Mouse (Mus musculus) urinary bladder, adult 18-20 months (tissue): Measurements from ENCODE around the gene Sulf2.
A peak's percentile ranks its signal among the peaks of the same experiment; 100 is the strongest.

Experiments used
- DNase-seq, 2 experiments: peaks; one replicate each; pipeline ENCODE4 v3.0.0; 2022; ENCODE audit warnings: low spot score in 2 of 2, mixed read lengths in 2 of 2

Gene Sulf2

DNA sequence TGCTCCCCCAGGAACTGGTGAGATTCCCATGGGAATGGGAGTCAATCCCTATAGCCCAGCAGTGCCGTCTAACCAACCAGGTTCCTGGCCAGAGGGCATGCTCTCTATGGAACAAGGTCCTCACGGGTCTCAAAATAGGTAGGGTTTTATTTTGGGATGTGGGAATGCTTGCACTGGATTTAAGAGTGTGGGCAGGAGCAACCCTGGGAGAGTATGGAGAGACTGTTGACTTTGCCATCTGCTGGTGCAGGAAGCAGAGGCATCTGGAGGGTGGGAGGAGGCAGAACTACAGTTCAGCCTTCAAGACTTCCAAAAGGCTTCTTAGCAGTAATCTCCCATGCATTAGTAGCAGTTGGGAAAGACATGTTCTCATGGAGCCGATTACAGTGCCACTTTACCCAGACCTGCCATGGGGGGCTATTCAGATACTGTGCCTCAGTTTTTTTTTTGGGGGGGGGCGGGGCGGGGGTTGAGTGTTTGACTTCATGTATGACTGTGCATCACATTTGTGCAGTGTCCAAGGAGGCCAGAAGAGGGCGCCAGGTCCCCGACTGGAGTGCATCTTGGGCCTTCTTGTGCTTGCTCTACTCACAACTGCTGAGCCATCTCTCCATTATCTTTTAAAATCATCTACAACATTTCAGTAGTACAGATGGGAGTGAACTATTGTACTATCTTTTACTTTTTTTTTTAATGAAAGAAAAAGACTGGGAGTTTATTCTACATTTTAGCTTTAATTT is 95.6 kb downstream of the Sulf2 start:
- DNase-seq: no peak

DNA sequence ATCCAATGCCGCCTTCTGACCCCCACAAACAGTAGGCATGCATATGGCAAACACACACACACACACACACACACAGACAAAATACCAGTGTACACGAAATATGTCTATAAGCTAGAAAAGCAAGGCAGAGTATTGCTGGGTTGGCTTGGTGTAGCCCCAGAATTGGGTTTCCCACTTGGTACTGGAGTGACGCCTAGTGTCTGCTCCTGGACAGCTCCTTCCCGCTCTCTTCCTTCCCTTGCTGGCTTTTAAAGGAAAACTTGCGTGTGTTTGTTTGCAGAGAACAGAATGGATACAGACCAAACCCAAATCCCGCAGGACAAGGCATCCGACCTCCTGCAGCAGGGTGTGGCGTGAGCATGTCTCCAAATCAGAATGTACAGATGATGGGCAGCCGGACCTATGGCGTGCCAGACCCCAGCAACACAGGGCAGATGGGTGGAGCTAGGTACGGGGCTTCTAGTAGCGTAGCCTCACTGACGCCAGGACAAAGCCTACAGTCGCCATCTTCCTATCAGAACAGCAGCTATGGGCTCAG is 101.4 kb downstream of the Sulf2 start:
- no peak for DNase-seq

DNA sequence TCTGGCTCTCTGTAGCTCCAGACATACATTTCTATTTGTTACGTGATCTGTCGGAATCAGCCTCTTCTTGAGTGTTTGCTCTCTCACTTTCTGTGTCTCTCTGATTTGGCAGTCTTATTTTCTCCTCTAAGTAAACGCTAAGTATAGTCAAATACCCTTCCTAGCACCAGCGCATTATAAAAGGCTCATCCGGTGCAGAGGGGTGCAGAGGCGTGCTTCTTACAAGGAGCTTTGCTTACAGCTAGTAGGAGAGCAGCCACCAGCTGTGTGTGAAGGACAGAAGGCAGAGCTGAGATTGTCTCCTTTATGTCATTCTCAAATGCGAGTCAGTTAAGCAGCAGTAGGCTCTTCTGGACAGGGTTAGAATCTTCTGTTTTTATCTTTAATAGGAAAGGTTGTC is 103.5 kb downstream of the Sulf2 start:
- DNase-seq: no peak

DNA sequence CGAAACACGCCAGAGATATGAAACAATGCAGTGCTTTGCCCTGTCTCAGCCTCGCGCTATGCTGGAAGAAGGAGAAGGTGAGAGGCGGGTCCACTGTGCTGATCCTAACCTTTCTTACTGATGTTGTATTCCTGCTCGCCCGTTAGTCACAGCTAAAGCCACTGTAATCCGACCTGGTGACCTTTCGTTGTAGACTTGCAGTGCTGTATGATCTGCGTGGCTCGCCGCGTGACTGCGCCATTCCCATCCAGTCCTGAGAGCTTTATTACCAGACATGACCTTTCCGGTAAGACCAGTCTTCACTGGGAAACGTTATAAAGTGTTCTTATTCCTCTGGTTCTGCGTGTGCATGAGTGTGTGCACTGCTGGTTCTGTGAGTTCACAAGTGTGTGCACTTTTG is 104.0 kb downstream of the Sulf2 start:
- DNase-seq: no peak

DNA sequence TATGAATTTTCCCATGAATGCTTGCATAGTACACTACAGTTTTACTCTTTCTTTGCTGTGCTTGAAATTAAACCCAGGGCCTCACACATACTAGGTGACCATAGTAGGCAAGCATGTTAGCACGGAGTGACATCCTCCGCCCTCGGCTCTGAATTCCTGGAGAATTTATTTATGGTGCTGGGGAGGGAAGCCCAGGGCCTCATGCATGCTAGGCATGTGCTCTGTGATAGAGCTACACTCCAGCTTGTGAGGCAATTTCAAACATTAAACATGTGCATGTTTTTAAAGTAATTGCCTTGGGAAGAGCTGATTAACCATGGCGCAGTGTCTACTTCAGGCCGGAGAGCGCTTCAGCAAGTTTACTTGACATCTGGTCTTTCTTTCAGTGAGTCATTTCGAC is 106.6 kb downstream of the Sulf2 start:
- no peak for DNase-seq

DNA sequence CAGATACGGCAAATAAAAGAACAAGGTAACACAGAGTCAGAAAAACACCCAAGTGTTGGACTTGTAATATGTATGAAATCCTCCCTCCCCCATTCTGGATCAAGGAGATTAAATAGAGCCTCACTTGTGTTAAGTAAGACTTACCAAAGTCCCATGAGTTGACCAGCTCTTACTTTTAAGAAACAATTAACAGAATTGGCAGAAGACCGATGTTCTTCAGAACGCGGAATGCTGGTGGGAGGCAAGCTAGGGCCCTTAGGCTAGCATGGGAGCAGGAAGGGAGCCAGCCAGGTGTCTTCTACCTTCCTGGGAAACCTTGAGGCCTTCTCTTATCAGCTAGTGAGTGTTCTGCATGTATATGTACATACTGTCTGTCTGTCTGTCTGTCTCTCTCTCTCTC is 107.5 kb downstream of the Sulf2 start:
- DNase-seq: no peak

DNA sequence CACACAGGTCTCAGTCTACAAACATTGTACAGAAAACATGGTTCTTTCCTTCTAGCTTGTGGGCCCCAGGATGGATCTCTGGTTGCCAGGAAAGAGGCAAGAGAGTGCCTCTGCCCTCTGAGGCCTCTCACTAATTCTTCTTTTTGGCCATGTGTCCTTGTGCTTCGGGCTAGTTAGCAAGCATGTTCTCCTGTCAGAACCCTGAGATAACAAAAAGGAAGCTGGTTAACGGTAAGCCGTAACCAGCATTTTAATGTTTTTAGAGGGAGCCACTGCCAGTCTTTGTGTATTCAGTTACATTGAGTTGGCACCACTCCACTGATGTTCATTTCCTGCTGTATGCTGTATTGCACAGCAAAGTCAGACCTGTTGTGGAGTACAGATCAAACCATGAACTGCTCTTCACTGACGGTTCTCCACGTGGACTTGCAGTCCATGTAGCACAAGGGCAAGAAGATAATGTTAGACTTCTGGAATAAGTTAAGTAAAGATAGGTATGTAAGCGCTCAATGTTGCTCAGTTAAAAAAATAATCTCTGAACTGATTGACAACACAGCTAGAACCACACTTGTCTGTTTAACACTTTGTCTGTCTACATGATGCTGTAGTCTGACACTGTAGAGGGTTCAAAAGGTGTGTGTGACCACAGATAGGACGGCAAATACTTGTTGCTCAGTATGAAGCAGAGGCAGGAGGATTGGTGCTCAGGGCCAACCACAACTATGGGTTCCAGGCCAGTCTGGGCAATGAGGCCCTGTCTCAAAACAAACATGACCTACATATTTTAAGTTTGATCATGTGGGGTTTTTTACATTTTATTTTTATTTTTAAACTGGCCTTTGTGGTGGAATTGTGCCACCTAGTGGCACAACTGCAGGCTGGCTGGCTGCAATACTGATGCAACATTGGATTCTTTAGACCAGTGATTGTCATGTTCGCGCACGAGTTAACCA is 109.6 kb downstream of the Sulf2 start:
- no peak for DNase-seq

DNA sequence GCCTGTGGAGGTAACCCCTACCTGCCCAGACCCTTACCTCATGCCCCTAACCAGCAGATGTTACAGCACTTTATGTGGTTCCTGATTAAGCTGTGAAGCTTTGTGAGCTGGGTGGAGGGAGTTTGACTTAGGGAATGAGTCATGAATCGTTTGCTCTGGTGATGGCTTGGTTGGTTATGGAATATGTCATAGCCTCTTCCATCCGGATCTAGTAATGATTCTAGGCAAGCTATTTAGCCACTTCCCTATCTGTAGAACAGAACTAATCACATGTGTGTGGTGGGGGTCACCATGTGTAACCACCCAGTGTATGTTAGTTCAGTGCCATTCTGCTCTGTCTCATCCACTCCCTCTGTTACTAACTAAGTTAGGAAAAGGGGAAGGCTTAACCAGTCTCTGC is 110.5 kb downstream of the Sulf2 start:
- no peak for DNase-seq

DNA sequence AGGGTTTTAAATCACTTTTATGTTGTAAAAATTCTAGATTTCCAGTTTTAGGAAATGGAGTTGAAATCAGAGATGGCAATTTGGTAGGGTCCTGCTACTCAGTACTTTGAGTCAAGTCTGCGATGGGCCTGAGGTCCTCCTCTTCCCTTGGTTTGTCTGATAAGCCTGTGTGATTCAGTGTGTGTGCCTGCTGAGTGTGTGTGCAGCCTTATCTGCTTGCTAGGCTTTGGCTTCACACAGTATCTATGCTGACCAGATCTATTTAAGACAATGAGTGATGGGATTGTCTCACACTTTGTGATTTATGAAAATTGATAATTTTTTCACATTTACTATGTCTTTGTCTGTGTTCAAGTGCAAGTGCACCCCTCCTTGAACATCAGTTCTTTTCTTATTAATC is 112.9 kb downstream of the Sulf2 start:
- DNase-seq: no peak

DNA sequence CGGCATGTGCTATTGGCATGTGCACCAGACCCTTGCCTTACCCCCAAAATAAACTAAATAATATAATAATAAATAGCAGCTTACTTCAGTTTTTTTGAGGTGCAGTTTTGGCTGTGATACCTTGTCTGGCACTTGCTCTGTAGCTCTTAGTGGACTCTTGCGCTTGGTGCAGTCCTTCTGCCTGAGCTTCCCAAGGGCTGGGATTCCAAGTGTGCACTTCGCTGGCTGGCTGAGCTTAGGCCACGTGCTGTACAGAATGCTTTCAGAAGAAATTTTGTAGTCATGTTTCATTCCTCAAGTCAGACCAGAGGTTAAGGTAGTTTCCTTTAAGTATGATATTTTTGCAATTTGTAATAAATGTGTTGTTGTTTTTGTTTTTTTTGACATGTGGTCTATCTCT is 115.8 kb downstream of the Sulf2 start:
- no peak for DNase-seq

DNA sequence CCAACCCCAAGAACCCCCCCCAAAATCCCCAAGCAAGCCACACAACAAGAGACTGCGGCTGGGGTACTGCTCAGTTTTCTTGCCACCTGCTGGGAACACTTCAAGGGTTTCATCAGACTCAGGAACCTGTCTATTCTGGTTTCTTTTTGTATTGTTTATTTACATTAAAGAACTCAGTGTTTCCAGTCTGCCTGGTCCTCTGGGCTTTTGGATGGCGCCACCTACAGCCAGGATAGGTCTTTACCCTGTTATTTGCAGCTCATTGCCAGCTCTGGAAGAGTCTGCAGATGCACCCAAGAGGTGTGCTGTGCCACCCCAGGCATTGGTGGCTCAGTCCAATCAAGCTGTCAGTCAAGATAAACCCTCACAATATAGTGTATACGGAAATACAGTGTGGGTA is 119.7 kb downstream of the Sulf2 start:
- peak; percentile 47 to 53 for DNase-seq

DNA sequence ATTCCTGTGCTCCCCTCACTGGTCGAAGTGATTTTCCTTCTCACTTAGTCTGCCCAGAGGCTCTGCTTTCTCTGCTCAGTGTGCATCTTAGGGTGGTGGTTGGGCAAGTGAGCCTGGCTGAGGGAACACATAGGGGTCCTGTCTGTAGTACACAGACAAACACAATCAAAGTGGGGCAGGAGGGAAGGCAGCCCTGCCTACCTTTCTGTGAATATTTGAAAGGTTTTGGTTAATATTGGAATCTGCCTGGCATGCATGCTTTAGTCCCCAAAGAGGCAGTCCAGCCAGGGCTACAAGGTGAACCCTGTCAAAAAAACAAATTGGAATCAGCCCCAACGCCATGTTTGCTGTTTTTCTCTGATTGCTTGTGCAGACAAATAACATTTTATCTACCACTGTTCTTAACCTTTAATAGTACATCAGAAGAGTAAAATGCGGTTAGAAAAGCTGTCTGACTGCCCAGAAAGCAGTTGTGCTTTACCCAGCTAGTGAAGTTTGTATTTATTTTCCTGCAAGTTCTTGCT is 120.4 kb downstream of the Sulf2 start:
- DNase-seq: no peak

DNA sequence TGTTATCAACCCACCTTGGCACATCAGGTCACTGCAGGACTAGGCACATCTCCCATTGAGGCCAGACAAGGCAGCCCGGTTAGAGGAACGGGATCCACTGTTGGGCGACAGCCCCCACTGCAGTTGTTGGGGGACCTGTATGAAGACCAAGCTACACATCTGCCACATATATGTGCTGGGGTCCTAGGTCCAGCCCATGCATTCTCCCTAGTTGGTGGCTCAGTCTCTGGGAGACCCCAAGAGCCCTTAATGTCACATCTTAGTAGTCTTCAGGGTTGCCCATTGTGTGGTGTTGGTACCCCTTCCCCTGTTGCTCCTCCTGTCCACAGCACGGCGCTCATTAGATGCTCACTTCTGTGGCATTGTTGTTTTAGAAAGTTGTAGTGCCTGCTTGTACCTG is 122.8 kb downstream of the Sulf2 start:
- DNase-seq: no peak

DNA sequence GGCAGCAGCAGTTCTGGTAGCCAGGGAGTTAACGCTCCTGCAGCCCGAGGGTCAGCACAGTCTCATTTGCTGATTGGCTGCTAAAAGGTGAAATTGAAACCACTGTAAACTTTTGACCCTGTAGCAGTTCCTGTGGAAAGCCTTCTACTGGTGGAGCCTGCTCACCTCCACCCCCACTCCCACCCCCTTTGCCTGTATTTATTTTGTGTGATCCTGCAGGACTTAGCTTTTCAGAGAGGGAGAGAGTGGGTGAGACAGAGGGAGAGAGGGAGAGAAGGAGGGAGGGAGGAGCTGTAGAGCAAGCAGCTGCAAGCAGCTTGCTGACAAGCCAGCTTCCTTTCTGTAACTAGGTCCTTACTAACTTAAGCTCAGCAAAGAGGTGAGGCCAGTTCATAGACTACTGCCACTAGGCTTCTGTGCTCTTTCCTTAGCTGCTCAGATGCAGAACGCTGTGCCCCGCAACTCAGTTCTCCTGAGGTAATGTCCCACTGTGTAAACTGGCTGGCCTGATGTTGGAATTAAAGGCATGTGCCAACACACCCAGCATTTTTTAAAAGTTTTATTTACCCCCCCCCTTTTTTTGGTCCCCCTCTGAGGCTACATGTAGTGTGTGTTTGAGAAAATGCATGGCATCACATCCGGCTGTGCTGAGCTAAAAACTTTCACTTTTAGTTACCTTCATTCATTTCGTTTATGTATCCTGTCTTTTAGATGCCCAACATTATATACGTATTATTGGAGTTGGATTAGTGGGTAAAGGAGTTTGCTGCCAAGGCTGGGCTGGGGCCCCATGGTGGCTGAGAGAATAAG is 124.1 kb downstream of the Sulf2 start:
- peak; percentile 39 to 43 for DNase-seq

DNA sequence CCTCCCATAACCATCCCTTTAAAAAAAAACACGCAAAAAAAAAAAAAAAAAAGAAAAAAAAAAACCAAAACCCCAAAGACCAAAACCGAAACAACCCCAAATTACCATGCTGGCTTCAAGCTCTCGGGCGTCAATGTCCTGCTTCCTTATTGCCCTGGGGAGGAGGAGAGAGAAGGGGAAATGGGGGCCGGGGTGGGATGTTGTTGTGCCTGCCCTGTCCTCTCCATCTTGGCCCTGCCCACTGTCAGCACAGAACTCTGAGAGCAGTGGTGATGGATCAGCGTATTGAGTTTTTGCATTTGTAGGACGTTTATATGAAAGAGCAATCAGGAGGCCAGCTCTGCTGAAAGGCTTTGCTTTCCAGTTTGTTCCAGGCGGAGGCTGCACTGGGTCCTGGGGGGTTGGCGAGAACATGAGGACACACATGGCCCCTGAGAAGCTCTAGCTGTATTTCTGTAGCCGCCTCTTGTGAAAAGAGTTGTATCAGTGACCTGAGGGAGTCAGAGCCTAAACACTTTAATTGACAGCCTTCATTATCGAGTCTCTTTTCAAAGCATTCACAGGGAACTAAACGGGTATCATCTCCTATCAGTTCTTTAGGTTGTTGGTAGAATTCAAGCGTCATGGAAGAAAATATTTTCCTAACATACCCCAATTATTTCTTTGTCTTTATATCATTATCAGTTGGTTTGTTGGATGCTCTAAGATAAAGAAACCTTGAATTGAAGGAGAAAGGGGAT is 125.0 kb downstream of the Sulf2 start:
- DNase-seq: no peak

DNA sequence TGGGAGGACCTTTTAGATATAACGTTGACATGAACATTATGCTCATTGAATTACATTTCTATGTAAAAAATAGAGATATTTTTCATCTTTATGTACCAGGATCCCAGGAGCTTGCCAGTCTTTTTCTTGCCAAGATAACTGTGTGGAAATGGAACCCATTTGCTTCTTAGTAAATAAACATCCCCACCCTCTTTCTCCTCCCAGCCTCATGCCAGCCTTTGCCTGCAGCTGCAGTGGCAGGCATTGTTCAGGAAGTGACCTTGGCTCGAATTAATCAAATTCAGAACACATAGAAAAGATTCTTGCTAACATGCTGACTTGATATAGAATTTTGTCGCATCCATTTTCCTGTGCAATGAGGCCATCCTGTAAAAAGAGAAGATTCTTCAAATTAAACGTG is 126.2 kb downstream of the Sulf2 start:
- DNase-seq: no peak

DNA sequence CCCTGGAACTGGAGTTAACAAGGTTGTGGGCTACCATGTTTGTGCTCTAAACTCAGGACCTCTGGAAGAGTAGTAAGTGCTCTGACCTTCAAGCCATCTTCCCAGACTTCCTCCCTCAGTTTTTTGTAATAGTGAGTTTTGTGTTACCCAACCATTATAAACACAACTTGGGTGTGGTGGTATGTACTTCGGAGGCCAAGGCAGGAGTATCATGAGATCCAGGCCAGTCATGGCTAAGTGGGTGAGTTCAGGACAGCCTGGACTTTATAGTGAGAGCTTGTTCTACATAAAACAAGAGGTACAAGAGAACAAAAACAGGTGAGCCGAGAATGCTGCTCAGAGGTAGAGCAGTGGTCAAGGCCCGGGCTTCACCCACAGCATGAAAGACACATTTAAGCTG is 127.6 kb downstream of the Sulf2 start:
- no peak for DNase-seq

DNA sequence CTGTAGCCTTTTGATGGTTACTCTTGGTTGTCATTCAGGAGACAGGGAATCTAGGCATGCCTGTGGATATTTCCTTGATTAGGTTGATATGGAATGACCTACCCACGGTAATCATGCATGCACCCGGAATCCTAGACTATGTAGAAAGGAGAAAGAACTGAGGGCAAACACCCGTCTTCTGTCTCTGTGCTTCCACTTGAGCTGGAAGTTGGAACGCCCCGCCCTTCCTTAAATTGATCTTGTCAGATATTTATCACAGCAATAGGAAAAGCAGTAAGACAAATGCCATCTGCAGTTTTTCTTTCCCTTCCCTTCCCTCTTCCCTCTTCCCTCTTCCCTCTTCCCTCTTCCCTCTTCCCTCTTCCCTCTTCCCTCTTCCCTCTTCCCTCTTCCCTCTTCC is 129.5 kb downstream of the Sulf2 start:
- DNase-seq: no peak

DNA sequence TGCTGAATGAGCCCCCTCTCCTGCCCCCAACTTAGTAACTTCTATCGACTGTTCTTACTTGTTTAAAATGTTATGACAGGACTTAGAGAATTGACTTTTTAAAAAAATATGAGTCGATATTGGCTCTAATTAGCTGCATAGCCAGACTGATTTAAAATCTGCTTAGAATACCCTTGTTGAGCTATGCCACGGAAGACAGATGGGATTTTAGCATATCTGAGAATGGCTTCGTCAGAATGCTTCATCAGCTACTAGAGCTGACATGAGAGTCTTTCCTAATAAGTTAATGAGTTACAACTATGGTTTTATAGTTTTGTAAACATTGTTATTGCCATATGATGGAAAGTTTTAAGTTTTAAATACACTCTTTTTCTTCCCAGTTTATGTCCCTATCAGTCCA is 130.8 kb downstream of the Sulf2 start:
- no peak for DNase-seq

DNA sequence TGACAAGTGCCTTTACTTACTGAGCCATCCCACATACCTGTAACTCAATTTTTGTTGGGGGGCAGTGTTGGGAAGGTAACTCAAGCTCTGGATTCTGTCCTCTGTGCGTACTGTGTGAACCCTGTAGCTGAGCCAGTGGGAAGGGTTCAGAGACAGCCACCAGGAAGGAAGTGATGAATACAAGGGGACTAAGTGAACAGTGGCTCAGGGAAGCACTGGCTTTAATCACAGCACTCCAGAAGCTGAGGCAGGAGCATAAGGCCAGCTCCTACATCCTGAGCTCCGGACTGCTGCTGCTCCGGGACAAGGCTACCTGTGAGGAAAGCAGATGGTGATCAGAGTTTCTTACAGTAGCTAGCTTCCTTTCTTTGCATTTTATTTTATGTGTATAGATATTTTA is 131.4 kb downstream of the Sulf2 start:
- DNase-seq: no peak
